In the genomic region with DNA sequence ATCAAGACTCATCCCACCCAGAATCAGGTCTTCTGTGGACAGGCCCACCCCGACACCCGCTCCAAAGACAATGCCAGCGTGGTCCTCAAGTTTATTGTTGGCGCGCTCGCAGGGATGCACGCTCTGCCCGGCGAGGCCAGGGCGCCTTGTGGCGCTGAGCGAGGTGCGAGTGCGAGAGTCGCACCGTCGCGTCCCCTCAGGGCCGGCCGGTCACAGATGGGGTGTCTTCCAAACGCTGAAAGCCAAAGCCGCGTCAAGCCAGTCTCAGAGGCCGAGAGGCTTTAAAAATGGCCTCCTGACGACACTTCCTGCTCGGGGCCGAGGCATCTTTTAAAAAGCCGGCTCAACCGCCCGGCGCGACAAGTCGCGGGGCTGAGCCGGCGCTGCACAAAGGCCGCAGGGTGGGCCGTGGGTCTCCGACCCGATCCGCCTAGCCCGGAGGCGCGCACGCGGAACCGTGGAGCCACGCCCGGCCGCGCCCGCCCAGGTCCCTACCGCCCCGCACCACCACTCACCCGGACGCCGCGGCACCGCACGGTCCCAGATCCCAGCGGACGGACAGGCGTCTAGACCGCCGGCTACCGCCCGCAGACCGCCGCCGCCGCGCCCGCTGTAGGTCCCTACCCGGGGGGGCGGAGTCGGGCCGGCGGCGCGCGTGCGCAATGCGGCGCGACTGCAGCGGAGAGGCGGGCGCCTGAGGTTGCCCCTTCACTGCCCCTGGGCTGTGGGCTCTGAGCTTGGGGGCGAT, we compare ENCODE assay signal across 8 mouse cellular contexts. TPM values are rescaled to one million over a fixed set of nuclear protein-coding genes. Genes with fewer than 3 reads are reported as not detected.
DNase-seq lines count a peak whose midpoint lies in the region; ATAC-seq and TF ChIP-seq lines count a peak whose summit lies in the region.

A gene (minus strand): TSS at position 663 of the 748 bp plus-strand sequence.

- H3K9ac ChIP-seq in intestine, embryonic 14.5 days (ENCODE audit: low read length) = peak within 1 kb of the TSS; percentile 87

- peaks cover 29% of the 10 kb centered on the region for H3K36me3 ChIP-seq in intestine, embryonic 14.5 days (ENCODE audit: control insufficient read depth, insufficient read depth, low read length)

- under 1% methylated on average over 87 of the region's 89 CpGs for WGBS in intestine, embryonic 14.5 days

- DNase-seq in adrenal gland, adult 2 months = peak; percentile 89
- DNase-seq in gastrocnemius, postnatal 25 days = peak; percentile 66
- DNase-seq in intestine, embryonic 14.5 days (ENCODE audit: low spot score) = peak; percentile 87
- DNase-seq in left cerebral cortex, postnatal 14 days (ENCODE audit: low spot score in 2 of 2) = peak; percentile 55 to 77
- DNase-seq in right cerebral cortex, postnatal 14 days = peak; percentile 80
- peak; percentile 46 to 75 for DNase-seq in urinary bladder, postnatal 36 days (ENCODE audit: low spot score in 2 of 2)

- H3K9me3 ChIP-seq in intestine, embryonic 14.5 days (ENCODE audit: control insufficient read depth, low read length) = no peaks in the 10 kb centered on the region

- ATAC-seq in intestine, embryonic 14.5 days (replicated peaks; ENCODE audit: low FRiP score, low TSS enrichment, low read depth) = peak; percentile 95
- peak; percentile 77 for ATAC-seq in megakaryocyte progenitor cell, adult 5-6 weeks (replicated peaks; ENCODE audit: poor library complexity)

- intact Hi-C loops in left cerebral cortex, postnatal 14 days (cut with DNase I) = no loop called here

- no peak for TF ChIP-seq CTCF in cortical plate, adult 2 months (IDR thresholded peaks at IDR 0.05; ENCODE audit: extremely low read depth, insufficient read depth, low read length)

- peak; percentile 48; the same call in 1 of the 2 replicates for TF ChIP-seq POLR2A in cortical plate, adult 2 months (IDR thresholded peaks at IDR 0.05; ENCODE audit: extremely low read depth, insufficient read depth, low read length)

- H3K27me3 ChIP-seq in intestine, embryonic 14.5 days (replicated peaks; ENCODE audit: control insufficient read depth, insufficient read depth, low read length) = no peaks in the 10 kb centered on the region

- peaks cover 2% of the 10 kb centered on the region; the same call in 1 of the 2 replicates for H3K4me1 ChIP-seq in cortical plate, adult 2 months (ENCODE audit: control insufficient read depth, insufficient read depth, low read length)
- peaks cover 4% of the 10 kb centered on the region for H3K4me1 ChIP-seq in intestine, embryonic 14.5 days (replicated peaks; ENCODE audit: control insufficient read depth, insufficient read depth, low read length)

- peak within 1 kb of the TSS; percentile 73 for H3K27ac ChIP-seq in cortical plate, adult 2 months (ENCODE audit: insufficient read depth, low read length)
- H3K27ac ChIP-seq in intestine, embryonic 14.5 days (ENCODE audit: low read depth) = peak within 1 kb of the TSS; percentile 85

- H3K4me3 ChIP-seq in cortical plate, adult 2 months (ENCODE audit: insufficient read depth, low read length) = peak within 1 kb of the TSS; percentile 60
- peak within 1 kb of the TSS; percentile 71 for H3K4me3 ChIP-seq in intestine, embryonic 14.5 days (ENCODE audit: low read depth, low read length)

- H3K4me2 ChIP-seq in intestine, embryonic 14.5 days (ENCODE audit: low read length) = peak within 1 kb of the TSS; percentile 86

RNA-seq across cellular contexts. Expression of the gene that starts here (rescaled TPM):
- total RNA-seq in adrenal gland, adult 2 months (2021) = 1 to 10 TPM; 2.7 to 5.9 TPM
- polyA plus RNA-seq in adrenal gland, adult 2 months (2012; rRNA removed) = 0.83 and 0.97 TPM in 2 replicates
- 4.7 and 4.9 TPM in 2 replicates for polyA plus RNA-seq in cortical plate, adult 2 months (2012; rRNA removed)
- 1 to 10 TPM; 2.2 to 3.1 TPM for total RNA-seq in gastrocnemius, postnatal 25 days (2021)
- polyA plus RNA-seq in intestine, embryonic 14.5 days (2014; fragmentation: Nextera tagmentation; extraction: Ambion mirVana) = 17.0 and 19.4 TPM in 2 replicates
- 10 to 100 TPM; 14.0 to 16.8 TPM for total RNA-seq in left cerebral cortex, postnatal 14 days (2021)
- 7.0 and 9.0 TPM in 2 replicates for total RNA-seq in megakaryocyte progenitor cell, adult 5-6 weeks (2015)
- 6.9 and 7.0 TPM in 2 replicates for total RNA-seq in megakaryocyte progenitor cell, adult 5-6 weeks (2017)

Comparison
In these comparisons a context has a peak if more than half of its experiments do, and no peak if none do; other contexts are left out.
1. Peak in every context shown above with its lines: DNase-seq, ATAC-seq, H3K4me3 ChIP-seq and H3K27ac ChIP-seq.